Mouse (Mus musculus) embryonic facial prominence, embryonic 13.5 days (tissue): ENCODE measurements around the gene Casq1. TPM values are rescaled to one million over a fixed set of nuclear protein-coding genes. Genes with fewer than 3 reads are reported as not detected.

Experiments used
- ATAC-seq: fragments of 200-750 bp; cut with Nextera tagmentation; 2 replicates; pipeline ENCODE4 v1.8.0; 2017; ENCODE audit warnings: low read depth; ENCODE audit not compliant: insufficient number of reproducible peaks, insufficient read depth, low FRiP score, low TSS enrichment
- H3K27ac ChIP-seq: fragments of 300-500 bp; sonication (generic); 2 replicates; pipeline ENCODE4 v1.5.1; 2015; ENCODE audit warnings: moderate library complexity, mild to moderate bottlenecking, inconsistent platforms
- H3K27me3 ChIP-seq: fragments of 300-500 bp; sonication (generic); 2 replicates; pipeline ENCODE4 v1.6.1; 2015; ENCODE audit warnings: mild to moderate bottlenecking, inconsistent platforms
- H3K36me3 ChIP-seq: fragments of 300-500 bp; sonication (generic); 2 replicates; pipeline ENCODE4 v1.6.1; 2015; ENCODE audit warnings: mild to moderate bottlenecking, inconsistent platforms
- H3K4me1 ChIP-seq: fragments of 300-500 bp; sonication (generic); 2 replicates; pipeline ENCODE4 v1.6.1; 2015; ENCODE audit warnings: inconsistent platforms
- H3K4me2 ChIP-seq: fragments of 300-500 bp; sonication (generic); 2 replicates; pipeline ENCODE4 v1.6.1; 2015; ENCODE audit warnings: moderate library complexity, mild to moderate bottlenecking, inconsistent platforms
- H3K4me3 ChIP-seq: fragments of 300-500 bp; sonication (generic); 2 replicates; pipeline ENCODE4 v1.5.1; 2015; ENCODE audit warnings: mild to moderate bottlenecking, inconsistent platforms
- H3K9ac ChIP-seq: fragments of 300-500 bp; sonication (generic); 2 replicates; pipeline ENCODE4 v1.6.1; 2015; ENCODE audit warnings: mild to moderate bottlenecking, inconsistent platforms
- H3K9me3 ChIP-seq: fragments of 300-500 bp; sonication (generic); 2 replicates; pipeline ENCODE4 v1.6.1; 2016; ENCODE audit warnings: inconsistent platforms
- WGBS: fragments of 180-500 bp; shearing (Covaris S2); methylation state at CpG from one replicate; pipeline ENCODE4 v1.1.7; 2015; ENCODE audit warnings: mixed read lengths; 5-methylcytosine and 5-hydroxymethylcytosine counted together
- polyA plus RNA-seq: library from polyadenylated mRNA; unstranded; fragments of >200 nt; fragmentation: Nextera tagmentation; extraction: Ambion mirVana; gene quantifications from 2 replicates; pipeline ENCODE4 v1.2.1, GENCODE M21; 2015

Gene Casq1
- polyA plus RNA-seq, 1 experiment from 2014 or later = 2.1 TPM

- H3K36me3 ChIP-seq = peaks cover 79% of the 10 kb centered on the region
- no peaks in the 10 kb centered on the region for H3K27me3 ChIP-seq
- H3K9me3 ChIP-seq = no peaks in the 10 kb centered on the region
- no peak overlapping the region for H3K4me2 ChIP-seq
- H3K9ac ChIP-seq = no peak overlapping the region
- H3K4me1 ChIP-seq = peaks cover 22% of the 10 kb centered on the region
- no peak overlapping the region for H3K4me3 ChIP-seq
- 80% methylated on average over 3 of the region's 3 CpGs for WGBS
- no peak for ATAC-seq
- H3K27ac ChIP-seq = no peak overlapping the region
Measured at GRCm38 (mm10) chr1:172197146-172197545, 22.5 kb downstream of the Casq1 start.

GRCm38 (mm10) chr1:172194435-172194834, 25.2 kb downstream of the Casq1 start:
- no peaks in the 10 kb centered on the region for H3K9me3 ChIP-seq
- ATAC-seq = no peak
- H3K4me3 ChIP-seq = no peak overlapping the region
- no peak overlapping the region for H3K9ac ChIP-seq
- H3K4me2 ChIP-seq = no peak overlapping the region
- peaks cover 91% of the 10 kb centered on the region for H3K36me3 ChIP-seq
- 83% methylated on average over 8 of the region's 8 CpGs for WGBS
- no peaks in the 10 kb centered on the region for H3K27me3 ChIP-seq
- H3K27ac ChIP-seq = no peak overlapping the region
- no peaks in the 10 kb centered on the region for H3K4me1 ChIP-seq

- Histone ChIP-seq H3K4me1 (no peaks in the 10 kb centered on the region), H3K36me3 (peaks cover 88% of the 10 kb centered on the region), H3K4me2 (no peak overlapping the region), H3K27me3 (no peaks in the 10 kb centered on the region), H3K9ac (no peak overlapping the region), H3K4me3 (no peak overlapping the region), H3K9me3 (no peaks in the 10 kb centered on the region), H3K27ac (no peak overlapping the region)
- 96% methylated on average over 3 of the region's 3 CpGs for WGBS
- ATAC-seq = no peak
Measured at GRCm38 (mm10) chr1:172192217-172192616, 27.5 kb downstream of the Casq1 start.

GRCm38 (mm10) chr1:172191578-172191977, 28.1 kb downstream of the Casq1 start:
- Histone ChIP-seq H3K27ac (no peak overlapping the region), H3K36me3 (peaks cover 88% of the 10 kb centered on the region), H3K9ac (no peak overlapping the region), H3K4me1 (no peaks in the 10 kb centered on the region), H3K27me3 (no peaks in the 10 kb centered on the region), H3K4me2 (no peak overlapping the region), H3K9me3 (no peaks in the 10 kb centered on the region), H3K4me3 (no peak overlapping the region)
- 92% methylated on average over 2 of the region's 2 CpGs for WGBS
- no peak for ATAC-seq

- H3K27ac ChIP-seq = no peak overlapping the region
- H3K27me3 ChIP-seq = no peaks in the 10 kb centered on the region
- H3K4me3 ChIP-seq = no peak overlapping the region
- H3K36me3 ChIP-seq = peaks cover 80% of the 10 kb centered on the region
- no peak for ATAC-seq
- no peak overlapping the region for H3K9ac ChIP-seq
- H3K4me2 ChIP-seq = no peak overlapping the region
- H3K9me3 ChIP-seq = no peaks in the 10 kb centered on the region
- WGBS = 72% methylated on average over 4 of the region's 4 CpGs
- no peaks in the 10 kb centered on the region for H3K4me1 ChIP-seq
Measured at GRCm38 (mm10) chr1:172188891-172189290, 30.8 kb downstream of the Casq1 start.

GRCm38 (mm10) chr1:172186401-172187289, 33.0 kb downstream of the Casq1 start:
- H3K9ac ChIP-seq = no peak overlapping the region
- H3K4me3 ChIP-seq = no peak overlapping the region
- no peaks in the 10 kb centered on the region for H3K27me3 ChIP-seq
- 94% methylated on average over 10 of the region's 10 CpGs for whole genome bisulfite sequencing
- no peaks in the 10 kb centered on the region for H3K4me1 ChIP-seq
- peak; percentile 52; the same call in 1 of the 2 replicates for ATAC-seq
- no peaks in the 10 kb centered on the region for H3K9me3 ChIP-seq
- peaks cover 75% of the 10 kb centered on the region for H3K36me3 ChIP-seq
- no peak overlapping the region for H3K4me2 ChIP-seq
- no peak overlapping the region for H3K27ac ChIP-seq

- Histone ChIP-seq H3K4me3 (no peak overlapping the region), H3K9me3 (no peaks in the 10 kb centered on the region), H3K27me3 (no peaks in the 10 kb centered on the region), H3K27ac (no peak overlapping the region), H3K4me1 (no peaks in the 10 kb centered on the region), H3K36me3 (peaks cover 74% of the 10 kb centered on the region), H3K9ac (no peak overlapping the region), H3K4me2 (no peak overlapping the region)
- ATAC-seq = no peak
Measured at GRCm38 (mm10) chr1:172183915-172184314, 35.8 kb downstream of the Casq1 start.

- Histone ChIP-seq H3K9me3 (no peaks in the 10 kb centered on the region), H3K4me1 (no peaks in the 10 kb centered on the region), H3K4me3 (no peak overlapping the region), H3K9ac (no peak overlapping the region), H3K27ac (no peak overlapping the region), H3K4me2 (no peak overlapping the region), H3K36me3 (peaks cover 74% of the 10 kb centered on the region), H3K27me3 (no peaks in the 10 kb centered on the region)
- ATAC-seq = no peak
- 94% methylated on average over 6 of the region's 6 CpGs for WGBS
Measured at GRCm38 (mm10) chr1:172183056-172183455, 36.6 kb downstream of the Casq1 start.

GRCm38 (mm10) chr1:172181777-172182176, 37.9 kb downstream of the Casq1 start:
- Histone ChIP-seq H3K9ac (no peak overlapping the region), H3K9me3 (no peaks in the 10 kb centered on the region), H3K27ac (no peak overlapping the region), H3K27me3 (no peaks in the 10 kb centered on the region), H3K4me3 (no peak overlapping the region), H3K4me1 (no peaks in the 10 kb centered on the region), H3K4me2 (no peak overlapping the region), H3K36me3 (peaks cover 71% of the 10 kb centered on the region)
- no peak for ATAC-seq
- 93% methylated on average over 3 of the region's 3 CpGs for WGBS

- no peak for ATAC-seq
- no peaks in the 10 kb centered on the region for H3K9me3 ChIP-seq
- H3K4me2 ChIP-seq = no peak overlapping the region
- H3K9ac ChIP-seq = no peak overlapping the region
- no peaks in the 10 kb centered on the region for H3K27me3 ChIP-seq
- peaks cover 69% of the 10 kb centered on the region for H3K36me3 ChIP-seq
- no peaks in the 10 kb centered on the region for H3K4me1 ChIP-seq
- WGBS = 65% methylated on average over 4 of the region's 4 CpGs
- no peak overlapping the region for H3K4me3 ChIP-seq
- no peak overlapping the region for H3K27ac ChIP-seq
Measured at GRCm38 (mm10) chr1:172180881-172181280, 38.8 kb downstream of the Casq1 start.

GRCm38 (mm10) chr1:172179102-172179501, 40.6 kb downstream of the Casq1 start:
- Histone ChIP-seq H3K27me3 (no peaks in the 10 kb centered on the region), H3K9ac (no peak overlapping the region), H3K4me1 (no peaks in the 10 kb centered on the region), H3K27ac (no peak overlapping the region), H3K4me3 (no peak overlapping the region), H3K36me3 (peaks cover 76% of the 10 kb centered on the region), H3K4me2 (no peak overlapping the region), H3K9me3 (no peaks in the 10 kb centered on the region)
- no peak for ATAC-seq
- 78% methylated on average over 7 of the region's 7 CpGs for WGBS

GRCm38 (mm10) chr1:172177791-172178190, 41.9 kb downstream of the Casq1 start:
- H3K27ac ChIP-seq = no peak overlapping the region
- H3K4me1 ChIP-seq = no peaks in the 10 kb centered on the region
- no peak overlapping the region for H3K9ac ChIP-seq
- no peak overlapping the region for H3K4me3 ChIP-seq
- H3K36me3 ChIP-seq = peaks cover 85% of the 10 kb centered on the region
- no peaks in the 10 kb centered on the region for H3K9me3 ChIP-seq
- WGBS = 88% methylated on average over 7 of the region's 7 CpGs
- no peaks in the 10 kb centered on the region for H3K27me3 ChIP-seq
- H3K4me2 ChIP-seq = no peak overlapping the region
- ATAC-seq = no peak
